ENCODE assay signal across 11 mouse cellular contexts in genomic region chr4:7567687-7568393, GRCm38 (mm10).
DNase-seq lines count a peak whose midpoint lies in the region; ATAC-seq and TF ChIP-seq lines count a peak whose summit lies in the region.
"Had no signal": no experiment of that assay in that cellular context is flagged by ENCODE, and none has a peak within 500 bp of the region (broad histone marks: within the 10 kb centered on the region; RNA-seq: fewer than 3 reads in every experiment).

No protein-coding gene starts in this region.

- H3K9ac ChIP-seq in hindbrain, embryonic 11.5 days (ENCODE audit: low read depth, low read length), result no peak overlapping the region

- 79% methylated on average over 6 of the region's 6 CpGs for WGBS in hindbrain, embryonic 11.5 days
- 89% methylated on average over 6 of the region's 6 CpGs for WGBS in hindbrain, embryonic 10.5 days

- DNase-seq in hindbrain, embryonic 11.5 days (ENCODE audit: low spot score), result peak; percentile 31
- no peak for DNase-seq in hindbrain, embryonic 10.5 days (ENCODE audit: low spot score)
- peak; percentile 32 to 58 for DNase-seq in right cerebral cortex, postnatal 10 days (ENCODE audit: low spot score in 2 of 2)
- DNase-seq in right cerebral cortex, adult 18-20 months, result no peak
- peak; percentile 39 to 56 for DNase-seq in layer of hippocampus, adult 2 months (ENCODE audit: low spot score in 2 of 2)
- no peak for DNase-seq in urinary bladder, postnatal 36 days (ENCODE audit: low spot score in 2 of 2)
- no peak for DNase-seq in heart, postnatal 36 days
- DNase-seq in adrenal gland, adult 2 months, result no peak
- DNase-seq: liver had no signal

- no peaks in the 10 kb centered on the region for H3K9me3 ChIP-seq in hindbrain, embryonic 11.5 days (ENCODE audit: control insufficient read depth, low read length)
- H3K9me3 ChIP-seq in hindbrain, embryonic 10.5 days, result no peaks in the 10 kb centered on the region

- no peaks in the 10 kb centered on the region for H3K36me3 ChIP-seq in hindbrain, embryonic 11.5 days (ENCODE audit: control insufficient read depth, insufficient read depth, low read length)
- no peaks in the 10 kb centered on the region for H3K36me3 ChIP-seq in hindbrain, embryonic 10.5 days

- intact Hi-C loops in heart, postnatal 36 days (cut with DNase I), result no loop called here

- H3K4me1 ChIP-seq in hindbrain, embryonic 11.5 days (replicated peaks; ENCODE audit: control insufficient read depth, insufficient read depth, low read length), result no peaks in the 10 kb centered on the region
- H3K4me1 ChIP-seq in hindbrain, embryonic 10.5 days (replicated peaks), result no peaks in the 10 kb centered on the region

- H3K4me2 ChIP-seq in hindbrain, embryonic 11.5 days (replicated peaks; ENCODE audit: low read depth, low read length), result no peak overlapping the region

- H3K27me3 ChIP-seq in hindbrain, embryonic 11.5 days (ENCODE audit: control insufficient read depth, insufficient read depth, low read length), result no peaks in the 10 kb centered on the region
- no peaks in the 10 kb centered on the region for H3K27me3 ChIP-seq in hindbrain, embryonic 10.5 days (ENCODE audit: insufficient read depth, poor library complexity, severe bottlenecking)

- TF ChIP-seq CTCF in layer of hippocampus, adult 2 months (conservative IDR thresholded peaks at IDR 0.05), result no peak

- no peak overlapping the region for H3K27ac ChIP-seq in hindbrain, embryonic 11.5 days (ENCODE audit: low read depth, low read length)
- H3K27ac ChIP-seq in hindbrain, embryonic 10.5 days, result no peak overlapping the region
- H3K27ac ChIP-seq in layer of hippocampus, adult 2 months, result peak overlapping the region; percentile 60
- H3K27ac ChIP-seq: stomach, postnatal 0 days had no signal

- H3K4me3 ChIP-seq in hindbrain, embryonic 11.5 days (ENCODE audit: low read depth, low read length), result no peak overlapping the region
- H3K4me3 ChIP-seq in hindbrain, embryonic 10.5 days, result no peak overlapping the region
- peak overlapping the region; percentile 0; the same call in 1 of the 2 replicates for H3K4me3 ChIP-seq in layer of hippocampus, adult 2 months

- peak; percentile 51; the same call in 1 of the 2 replicates for ATAC-seq in hindbrain, embryonic 11.5 days (ENCODE audit: low FRiP score)
- ATAC-seq: intestine, embryonic 16.5 days had no signal

Comparison
In these comparisons a context has a peak if more than half of its experiments do, and no peak if none do; other contexts are left out.
1. DNase-seq: peak in hindbrain, embryonic 11.5 days (single experiment), right cerebral cortex, postnatal 10 days (2 of 2) and layer of hippocampus, adult 2 months (2 of 2); none in hindbrain, embryonic 10.5 days (single experiment), right cerebral cortex, adult 18-20 months (single experiment), urinary bladder, postnatal 36 days (0 of 2), heart, postnatal 36 days (0 of 2) and adrenal gland, adult 2 months (single experiment).